Mouse (Mus musculus): ENCODE data around the gene Sept8. TPM values are rescaled to one million over a fixed set of nuclear protein-coding genes. Genes with fewer than 3 reads are reported as not detected.
A peak's percentile ranks its signal among the peaks of the same experiment; 100 is the strongest.
"Not testable (repeated sequence)": the region's sequence is repeated elsewhere in the genome, so short reads cannot be mapped to it uniquely, and the experiment has no call there.

Gene Sept8
- polyA plus RNA-seq, 1 experiment from 2014 or later, result 24.2 TPM

DNA sequence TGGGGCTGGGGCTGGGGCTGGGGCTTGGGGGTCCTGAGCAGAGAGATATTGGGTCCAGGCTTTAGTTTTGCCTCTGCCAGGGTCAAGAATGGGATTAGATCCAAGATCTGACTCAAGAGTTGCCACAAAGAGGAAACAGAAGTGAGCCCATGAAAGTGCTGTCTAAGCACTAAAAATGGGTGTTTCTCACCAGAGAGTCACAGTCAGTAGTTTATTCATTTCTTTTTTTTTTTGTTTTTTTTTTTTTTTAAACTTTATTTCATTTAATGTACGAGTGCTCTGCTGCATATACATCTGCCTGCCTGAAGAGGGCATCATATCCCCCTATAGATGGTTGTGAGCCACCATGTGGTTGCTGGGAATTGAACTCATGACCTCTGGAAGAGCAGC, 13.2 kb downstream of the Sept8 start:
- Histone ChIP-seq H3K4me3 (no peak overlapping the region), H3K4me1 (peaks cover 12% of the 10 kb centered on the region), H3K27me3 (peaks cover 4% of the 10 kb centered on the region; the same call in 1 of the 2 replicates), H3K36me3 (peaks cover 33% of the 10 kb centered on the region), H3K9ac (no peak overlapping the region), H3K27ac (no peak overlapping the region), H3K4me2 (replicated peaks) (no peak overlapping the region), H3K9me3 (replicated peaks) (no peaks in the 10 kb centered on the region)
- WGBS, result 100% methylated on average over 1 of the region's 1 CpGs
- ATAC-seq (ENCODE audit: low FRiP score), result no peak

DNA sequence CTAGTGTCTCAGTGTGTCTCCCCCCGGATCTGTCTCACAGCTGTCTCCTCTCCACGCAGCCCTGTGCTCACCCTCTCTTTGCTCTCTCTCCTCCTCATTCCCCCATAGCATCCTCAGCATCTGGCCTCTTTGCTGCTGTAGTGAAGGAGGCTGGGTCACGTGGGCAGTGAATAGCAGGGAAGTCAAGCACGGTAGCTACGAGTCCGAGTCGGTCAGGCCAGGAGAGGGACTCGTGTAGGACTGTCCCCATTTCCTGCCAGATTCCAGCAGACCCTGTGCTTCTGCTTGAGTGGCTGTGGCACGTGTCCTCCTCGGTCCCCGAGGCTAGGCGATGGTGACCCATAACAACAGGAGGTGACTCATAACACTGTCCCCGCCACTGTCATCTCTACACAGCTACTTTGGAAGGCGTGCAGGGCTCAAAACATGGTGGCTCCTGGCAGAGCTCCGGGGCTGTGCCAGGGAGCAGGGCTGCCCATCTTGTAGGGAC, 20.0 kb downstream of the Sept8 start:
- no peak overlapping the region for H3K4me2 ChIP-seq (replicated peaks)
- no peak for ATAC-seq (ENCODE audit: low FRiP score)
- no peak overlapping the region for H3K4me3 ChIP-seq
- H3K4me1 ChIP-seq, result no peaks in the 10 kb centered on the region
- H3K36me3 ChIP-seq, result peaks cover 42% of the 10 kb centered on the region
- no peaks in the 10 kb centered on the region for H3K9me3 ChIP-seq (replicated peaks)
- peak overlapping the region; percentile 35; the same call in 1 of the 2 replicates for H3K9ac ChIP-seq
- no peak overlapping the region for H3K27ac ChIP-seq
- 69% methylated on average over 15 of the region's 15 CpGs for WGBS
- H3K27me3 ChIP-seq, result no peaks in the 10 kb centered on the region

DNA sequence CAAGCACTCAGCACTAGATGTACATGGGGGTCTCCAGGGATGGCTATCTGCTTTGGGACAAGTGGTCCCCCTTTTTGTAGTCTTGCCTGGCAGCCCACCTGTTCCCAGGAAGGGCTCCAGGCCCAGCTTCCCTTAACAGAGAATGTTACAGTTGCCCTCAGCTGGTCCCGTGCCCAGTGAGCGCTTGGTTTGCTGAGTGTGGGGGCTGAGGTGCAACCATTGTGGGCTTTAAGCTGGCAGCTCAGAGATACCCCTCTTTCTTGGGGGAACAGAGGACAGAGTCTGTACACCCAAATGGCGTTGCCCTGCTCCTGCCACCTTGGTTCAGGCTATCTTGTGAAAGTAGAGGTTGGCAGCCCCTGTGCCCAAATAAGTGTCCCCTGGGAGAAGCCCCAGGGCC, 21.3 kb downstream of the Sept8 start:
- Histone ChIP-seq H3K9me3 (replicated peaks) (no peaks in the 10 kb centered on the region), H3K27ac (no peak overlapping the region), H3K36me3 (peaks cover 31% of the 10 kb centered on the region), H3K4me2 (replicated peaks) (no peak overlapping the region), H3K27me3 (no peaks in the 10 kb centered on the region), H3K9ac (no peak overlapping the region), H3K4me3 (no peak overlapping the region), H3K4me1 (no peaks in the 10 kb centered on the region)
- ATAC-seq (ENCODE audit: low FRiP score), result no peak
- 89% methylated on average over 3 of the region's 3 CpGs for WGBS

DNA sequence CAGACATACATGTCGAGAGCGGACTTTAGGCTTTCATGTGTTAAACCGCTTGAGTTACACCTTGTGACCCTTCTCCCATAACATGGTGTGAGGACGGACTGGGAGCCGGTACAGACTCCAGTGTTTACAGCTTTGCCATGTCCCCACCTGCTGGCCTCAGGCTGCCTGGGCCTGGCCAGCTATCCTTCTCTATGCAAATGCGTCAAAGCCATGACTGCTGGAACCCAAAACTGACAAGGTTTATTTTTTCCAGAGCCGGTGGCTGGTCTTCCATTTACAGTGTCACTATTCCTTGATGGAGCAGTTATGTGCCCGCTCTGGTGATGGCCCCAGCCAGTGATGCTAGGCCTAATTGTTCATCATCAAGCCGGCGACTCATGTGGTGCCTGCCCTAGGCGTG, 22.2 kb downstream of the Sept8 start:
- Histone ChIP-seq H3K9me3 (replicated peaks) (no peaks in the 10 kb centered on the region), H3K27ac (no peak overlapping the region), H3K36me3 (peaks cover 24% of the 10 kb centered on the region), H3K9ac (no peak overlapping the region), H3K4me1 (peaks cover 3% of the 10 kb centered on the region; the same call in 1 of the 2 replicates), H3K4me2 (replicated peaks) (no peak overlapping the region), H3K27me3 (no peaks in the 10 kb centered on the region), H3K4me3 (no peak overlapping the region)
- WGBS, result 83% methylated on average over 11 of the region's 11 CpGs
- ATAC-seq (ENCODE audit: low FRiP score), result no peak

DNA sequence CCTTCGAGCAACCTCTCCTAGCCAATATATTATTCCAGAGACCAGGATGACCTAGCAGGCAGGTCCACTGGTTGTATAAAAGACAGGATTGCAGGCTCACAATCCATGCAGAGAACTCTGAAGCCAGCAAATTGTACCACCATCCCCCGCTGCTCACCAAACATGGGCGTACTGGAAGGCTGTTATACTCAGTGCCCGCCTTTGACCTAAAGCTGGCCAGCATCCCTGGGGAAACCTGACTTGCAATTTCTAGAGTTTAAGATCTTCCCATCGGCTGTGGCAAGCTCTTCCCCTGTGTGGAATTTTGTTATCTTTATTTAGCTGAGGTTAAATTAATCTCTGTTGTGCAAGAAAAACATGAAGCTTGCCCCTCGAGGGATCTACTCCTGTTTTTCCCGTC, 24.0 kb downstream of the Sept8 start:
- no peaks in the 10 kb centered on the region for H3K9me3 ChIP-seq (replicated peaks)
- no peak for ATAC-seq (ENCODE audit: low FRiP score)
- no peak overlapping the region for H3K9ac ChIP-seq
- no peak overlapping the region for H3K4me2 ChIP-seq (replicated peaks)
- 67% methylated on average over 7 of the region's 7 CpGs for WGBS
- H3K4me1 ChIP-seq, result peaks cover 4% of the 10 kb centered on the region; the same call in 1 of the 2 replicates
- 0 out of 2 replicates have a peak, but pooled peaks cover 8% of the 10 kb centered on the region for H3K36me3 ChIP-seq
- no peak overlapping the region for H3K4me3 ChIP-seq
- H3K27me3 ChIP-seq, result no peaks in the 10 kb centered on the region
- no peak overlapping the region for H3K27ac ChIP-seq

DNA sequence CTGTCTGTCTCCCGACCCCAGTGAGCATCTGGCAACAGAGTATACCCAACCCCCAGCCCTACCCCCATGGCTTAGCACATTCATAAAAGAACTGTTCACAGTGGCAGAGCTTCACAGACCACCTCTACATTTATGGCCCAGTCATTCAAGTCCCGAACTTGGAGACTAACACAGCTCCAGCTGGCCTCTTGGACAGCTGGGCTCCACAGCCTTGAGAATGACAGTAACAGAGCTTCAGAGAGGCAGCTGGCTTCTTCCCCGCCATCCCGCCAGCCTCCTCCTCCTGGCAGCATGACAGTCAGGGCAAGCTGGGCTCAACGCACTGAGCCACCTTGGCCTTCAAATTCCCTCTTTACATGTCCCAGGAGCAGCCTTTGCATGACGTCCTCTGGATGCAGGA, 27.2 kb downstream of the Sept8 start:
- H3K36me3 ChIP-seq, result 0 out of 2 replicates have a peak, but pooled peaks cover 5% of the 10 kb centered on the region
- no peaks in the 10 kb centered on the region for H3K27me3 ChIP-seq
- 66% methylated on average over 6 of the region's 6 CpGs for WGBS
- no peak overlapping the region for H3K4me2 ChIP-seq (replicated peaks)
- H3K27ac ChIP-seq, result no peak overlapping the region
- no peaks in the 10 kb centered on the region for H3K9me3 ChIP-seq (replicated peaks)
- ATAC-seq (ENCODE audit: low FRiP score), result no peak
- H3K4me1 ChIP-seq, result peaks cover 6% of the 10 kb centered on the region; the same call in 1 of the 2 replicates
- H3K4me3 ChIP-seq, result no peak overlapping the region
- no peak overlapping the region for H3K9ac ChIP-seq

DNA sequence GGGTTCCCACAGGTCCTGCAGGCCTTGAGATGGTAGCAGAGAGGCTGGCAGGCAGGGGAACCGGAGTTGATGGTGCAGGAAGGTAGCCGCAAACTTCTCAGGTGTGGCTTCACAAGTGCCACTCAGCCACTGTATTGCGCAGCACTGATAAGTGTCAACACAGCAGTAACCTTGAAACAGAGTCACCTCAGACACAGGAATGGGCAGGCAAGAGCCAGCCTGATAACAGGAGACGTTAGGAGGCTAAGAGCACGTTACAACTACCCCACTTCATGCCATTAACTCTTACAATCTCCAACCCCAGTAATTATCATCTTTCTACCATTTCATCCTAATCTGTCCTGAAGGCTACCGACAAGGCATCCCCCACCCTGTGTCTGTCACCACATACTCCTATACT, 28.5 kb downstream of the Sept8 start:
- H3K27ac ChIP-seq, result no peak overlapping the region
- no peaks in the 10 kb centered on the region for H3K36me3 ChIP-seq
- ATAC-seq (ENCODE audit: low FRiP score), result no peak
- no peaks in the 10 kb centered on the region for H3K9me3 ChIP-seq (replicated peaks)
- no peak overlapping the region for H3K9ac ChIP-seq
- WGBS, result 93% methylated on average over 6 of the region's 6 CpGs
- no peak overlapping the region for H3K4me3 ChIP-seq
- no peak overlapping the region for H3K4me2 ChIP-seq (replicated peaks)
- peaks cover 6% of the 10 kb centered on the region; the same call in 1 of the 2 replicates for H3K4me1 ChIP-seq
- no peaks in the 10 kb centered on the region for H3K27me3 ChIP-seq

DNA sequence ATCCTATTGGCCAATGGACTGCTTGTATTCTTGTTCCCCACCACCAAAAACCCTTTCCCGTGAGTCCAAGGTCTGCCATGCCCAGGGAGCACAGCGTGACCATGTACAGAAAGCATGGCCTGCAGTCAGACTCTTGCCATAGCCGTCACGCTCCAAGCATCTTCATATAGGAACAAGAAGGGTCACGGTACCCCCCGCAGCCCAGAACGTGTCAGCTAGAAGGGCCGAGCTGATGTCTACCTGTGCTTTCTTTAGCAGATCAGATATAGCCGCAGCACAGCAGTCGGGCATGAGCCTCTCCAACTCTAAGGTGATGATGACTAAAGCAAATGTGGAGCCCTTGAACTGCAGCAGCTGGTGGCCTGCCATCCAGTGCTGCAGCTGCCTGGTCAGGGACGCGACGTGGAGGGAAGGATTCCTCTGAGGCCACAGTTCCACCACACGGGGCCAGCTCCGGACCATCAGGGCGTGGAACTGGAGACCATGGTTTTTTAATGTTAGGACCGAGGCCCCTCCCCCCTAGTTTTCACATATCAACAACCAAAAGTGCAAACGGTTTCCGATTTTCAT, 29.1 kb downstream of the Sept8 start:
- ATAC-seq (ENCODE audit: low FRiP score), result no peak
- Histone ChIP-seq H3K9ac (no peak overlapping the region), H3K4me2 (replicated peaks) (no peak overlapping the region), H3K4me1 (peaks cover 6% of the 10 kb centered on the region; the same call in 1 of the 2 replicates), H3K36me3 (no peaks in the 10 kb centered on the region), H3K9me3 (replicated peaks) (peaks cover 4% of the 10 kb centered on the region; the same call in 1 of the 2 replicates), H3K4me3 (no peak overlapping the region), H3K27me3 (no peaks in the 10 kb centered on the region), H3K27ac (no peak overlapping the region)
- WGBS, result 84% methylated on average over 19 of the region's 19 CpGs

DNA sequence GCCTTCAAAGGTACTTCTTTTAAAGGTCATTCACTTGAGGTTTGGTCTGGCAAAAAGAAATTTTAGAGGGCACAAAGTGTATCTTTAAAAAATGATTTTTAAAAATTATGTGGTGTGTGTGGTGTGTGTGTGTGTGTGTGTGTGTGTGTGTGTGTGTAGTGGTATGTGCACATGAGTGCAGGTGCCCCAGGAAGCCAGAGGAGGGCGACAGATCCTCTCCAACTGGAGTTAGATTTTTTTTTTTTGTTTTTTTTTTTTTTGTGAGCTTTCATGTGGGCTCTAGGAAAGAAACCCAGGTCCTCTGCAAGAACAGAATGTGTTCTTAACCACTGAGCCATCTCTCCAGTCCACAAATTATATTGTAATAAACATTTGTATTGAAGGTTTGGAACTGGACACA, 31.7 kb downstream of the Sept8 start:
- 79% methylated on average over 1 of the region's 1 CpGs for WGBS
- Histone ChIP-seq H3K4me2 (replicated peaks) (no peak overlapping the region), H3K4me1 (peaks cover 6% of the 10 kb centered on the region; the same call in 1 of the 2 replicates), H3K27me3 (no peaks in the 10 kb centered on the region), H3K9me3 (replicated peaks) (peaks cover 5% of the 10 kb centered on the region; the same call in 1 of the 2 replicates), H3K27ac (no peak overlapping the region), H3K36me3 (no peaks in the 10 kb centered on the region), H3K9ac (no peak overlapping the region), H3K4me3 (no peak overlapping the region)
- ATAC-seq (ENCODE audit: low FRiP score), result no peak

DNA sequence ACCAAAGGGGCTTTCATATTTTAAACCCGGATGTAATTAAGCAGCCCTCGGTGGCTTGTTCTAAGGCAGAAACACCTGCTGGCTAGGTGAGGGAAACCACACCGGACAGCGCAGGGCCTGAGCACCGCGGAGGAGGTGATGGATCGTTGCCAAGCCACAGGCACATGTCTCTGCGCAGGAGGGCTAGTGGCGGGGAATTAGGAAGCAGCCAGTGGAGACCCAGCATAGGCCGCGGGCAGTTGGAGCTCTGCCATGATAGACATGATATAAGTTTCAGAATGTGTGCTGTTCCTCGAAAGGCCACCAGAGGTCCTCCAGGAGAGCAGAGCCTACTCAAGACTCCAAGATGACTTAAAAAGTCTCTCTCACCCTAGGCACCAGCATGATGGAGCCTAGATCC, 32.7 kb downstream of the Sept8 start:
- Histone ChIP-seq H3K27me3 (no peaks in the 10 kb centered on the region), H3K36me3 (no peaks in the 10 kb centered on the region), H3K4me2 (replicated peaks) (no peak overlapping the region), H3K4me1 (0 out of 2 replicates have a peak, but pooled peaks cover 2% of the 10 kb centered on the region), H3K9ac (no peak overlapping the region), H3K4me3 (no peak overlapping the region), H3K27ac (no peak overlapping the region), H3K9me3 (replicated peaks) (peaks cover 5% of the 10 kb centered on the region; the same call in 1 of the 2 replicates)
- WGBS, result 70% methylated on average over 12 of the region's 12 CpGs
- no peak for ATAC-seq (ENCODE audit: low FRiP score)

DNA sequence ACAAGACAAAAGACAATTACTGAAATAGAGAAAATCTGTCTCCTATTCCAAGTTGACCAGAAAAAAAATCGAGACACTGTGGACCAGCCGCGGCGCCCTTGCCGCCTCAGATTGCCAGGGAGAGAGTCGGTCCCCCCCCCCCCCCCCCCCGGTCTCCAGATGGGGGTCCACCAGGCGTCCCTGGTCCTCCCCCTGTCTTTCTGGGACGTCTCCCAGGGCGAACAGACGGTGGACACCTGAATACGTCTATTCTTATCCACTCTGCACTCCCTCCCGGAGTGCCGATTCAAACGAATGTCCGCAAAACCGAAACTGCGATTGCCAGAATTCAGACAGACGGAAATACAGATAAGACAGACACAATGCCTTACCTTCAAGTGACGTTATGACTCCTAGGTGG, 37.5 kb downstream of the Sept8 start:
- 93% methylated on average over 6 of the region's 20 CpGs for WGBS
- not testable (repeated sequence) for ATAC-seq (ENCODE audit: low FRiP score)

DNA sequence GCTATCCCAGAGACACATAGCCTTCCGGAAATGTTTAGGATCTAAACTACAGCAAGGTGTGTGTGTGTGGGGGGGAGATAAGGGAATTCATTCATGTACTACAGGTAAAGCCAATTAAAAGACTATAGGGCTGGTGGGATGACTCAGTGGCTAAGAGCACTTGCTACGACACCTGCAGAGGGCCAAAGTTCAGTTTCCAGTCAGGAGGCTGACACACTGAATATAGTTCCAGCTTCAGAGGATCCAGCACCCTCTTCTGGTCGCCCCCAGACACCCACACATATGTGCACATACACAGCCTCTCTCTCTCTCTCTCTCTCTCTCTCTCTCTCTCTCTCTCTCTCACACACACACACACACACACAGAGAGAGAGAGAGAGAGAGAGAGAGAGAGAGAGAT, 38.9 kb downstream of the Sept8 start:
- H3K4me1 ChIP-seq; H3K27ac ChIP-seq; ATAC-seq (ENCODE audit: low FRiP score); H3K9me3 ChIP-seq (replicated peaks); H3K36me3 ChIP-seq; H3K27me3 ChIP-seq; H3K4me3 ChIP-seq; H3K9ac ChIP-seq; H3K4me2 ChIP-seq (replicated peaks): not testable (repeated sequence)
- WGBS, result 96% methylated on average over 1 of the region's 3 CpGs

More for the DNA sequence above, 37.5 kb downstream of the Sept8 start:
- H3K36me3 ChIP-seq; H3K27me3 ChIP-seq; H3K27ac ChIP-seq; H3K9ac ChIP-seq; H3K9me3 ChIP-seq (replicated peaks); H3K4me1 ChIP-seq; H3K4me3 ChIP-seq; H3K4me2 ChIP-seq (replicated peaks): not testable (repeated sequence)

DNA sequence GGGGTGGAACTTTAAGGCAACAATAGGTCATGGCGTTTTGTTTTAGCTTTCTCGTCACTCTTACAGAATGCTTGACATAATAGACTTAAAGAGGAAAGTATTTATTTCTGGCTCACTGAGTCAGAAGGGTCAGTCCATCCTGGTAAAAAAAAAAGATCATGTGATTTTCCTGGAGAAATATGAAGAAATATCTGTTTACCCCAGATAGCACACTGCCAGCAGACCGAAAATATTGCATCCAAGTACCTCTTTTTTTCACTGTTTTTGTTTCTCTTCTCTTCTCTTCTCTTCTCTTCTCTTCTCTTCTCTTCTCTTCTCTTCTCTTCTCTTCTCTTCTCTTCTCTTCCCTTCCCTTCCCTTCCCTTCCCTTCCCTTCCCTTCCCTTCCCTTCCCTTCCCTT, 40.9 kb downstream of the Sept8 start:
- 85% methylated on average over 2 of the region's 3 CpGs for WGBS
- not testable (repeated sequence) for H3K27ac ChIP-seq; H3K4me1 ChIP-seq; H3K9me3 ChIP-seq (replicated peaks); H3K36me3 ChIP-seq; H3K27me3 ChIP-seq; ATAC-seq (ENCODE audit: low FRiP score); H3K4me3 ChIP-seq; H3K4me2 ChIP-seq (replicated peaks); H3K9ac ChIP-seq

Data from hindbrain, embryonic 12.5 days (tissue).